Mouse (Mus musculus) G1E (cell line): ENCODE measurements around the gene Rab11fip5. TPM values are rescaled to one million over a fixed set of nuclear protein-coding genes. Genes with fewer than 3 reads are reported as not detected.

Experiments
- ATAC-seq: 2 replicates; pipeline ENCODE4 v1.8.0; 2016; ENCODE audit warnings: mild to moderate bottlenecking; ENCODE audit not compliant: insufficient number of reproducible peaks, poor library complexity, low FRiP score, severe bottlenecking; ENCODE audit errors: extremely low read depth
- DNase-seq: peaks from one replicate; pipeline ENCODE4 v3.0.0; 2012; ENCODE audit warnings: low spot score
- H3K27me3 ChIP-seq: 2 replicates; pipeline ENCODE4 v1.6.1; 2012; ENCODE audit warnings: mild to moderate bottlenecking, low read length, inconsistent platforms; ENCODE audit not compliant: insufficient read depth
- H3K36me3 ChIP-seq: replicated peaks from 2 replicates; pipeline ENCODE3; 2012; ENCODE audit warnings: mild to moderate bottlenecking, inconsistent platforms
- H3K4me1 ChIP-seq: 2 replicates; pipeline ENCODE4 v1.6.1; 2012; ENCODE audit warnings: low read depth, low read length, inconsistent platforms, mixed read lengths; ENCODE audit not compliant: insufficient read depth
- H3K4me3 ChIP-seq: 2 replicates; pipeline ENCODE4 v1.5.1; 2012; ENCODE audit warnings: low read depth, mild to moderate bottlenecking, inconsistent platforms, low read length, moderate library complexity, mixed read lengths
- H3K9me3 ChIP-seq: replicated peaks from 2 replicates; pipeline ENCODE4 v1.6.1; 2012; ENCODE audit warnings: inconsistent platforms
- CTCF ChIP-seq: IDR thresholded peaks from 2 replicates; pipeline ENCODE4 v1.5.1; 2012; ENCODE audit warnings: low read depth, low read length, inconsistent platforms, mixed read lengths
- GATA1 ChIP-seq: IDR thresholded peaks from 2 replicates; pipeline ENCODE4 v1.6.1; 2012; ENCODE audit warnings: borderline replicate concordance, low read length, inconsistent platforms, mixed read lengths
- GATA2 ChIP-seq: IDR thresholded peaks from 2 replicates; pipeline ENCODE4 v1.6.1; 2012; ENCODE audit warnings: low read depth, low read length, inconsistent platforms, borderline replicate concordance
- POLR2AphosphoS5 ChIP-seq: IDR thresholded peaks from 2 replicates; pipeline ENCODE4 v1.6.1; 2012; ENCODE audit warnings: low read depth, low read length, inconsistent platforms; ENCODE audit not compliant: insufficient replicate concordance
- TAL1 ChIP-seq: conservative IDR thresholded peaks from 2 replicates; pipeline ENCODE4 v1.6.1; 2012; ENCODE audit warnings: low read depth, low read length, inconsistent platforms, mixed read lengths
- polyA plus RNA-seq: library from polyadenylated mRNA; stranded (reverse); fragments of >175 nt; gene quantifications from 2 replicates; pipeline ENCODE4 v1.2.3, GENCODE M21; 2012
- total RNA-seq, 2 experiments: library from RNA; stranded (forward) in 1 of 2; stranded (reverse) in 1 of 2; fragments of 200-1000 nt in 1 of 2; fragments of >200 nt in 1 of 2; fragmentation: Nextera tagmentation in 1 of 2; gene quantifications; 2 replicates each; pipeline ENCODE4 v1.2.3; 2014 to 2017

Gene Rab11fip5
- total and polyA plus RNA-seq, 3 experiments: 0.27 TPM; not detected in 2

DNA sequence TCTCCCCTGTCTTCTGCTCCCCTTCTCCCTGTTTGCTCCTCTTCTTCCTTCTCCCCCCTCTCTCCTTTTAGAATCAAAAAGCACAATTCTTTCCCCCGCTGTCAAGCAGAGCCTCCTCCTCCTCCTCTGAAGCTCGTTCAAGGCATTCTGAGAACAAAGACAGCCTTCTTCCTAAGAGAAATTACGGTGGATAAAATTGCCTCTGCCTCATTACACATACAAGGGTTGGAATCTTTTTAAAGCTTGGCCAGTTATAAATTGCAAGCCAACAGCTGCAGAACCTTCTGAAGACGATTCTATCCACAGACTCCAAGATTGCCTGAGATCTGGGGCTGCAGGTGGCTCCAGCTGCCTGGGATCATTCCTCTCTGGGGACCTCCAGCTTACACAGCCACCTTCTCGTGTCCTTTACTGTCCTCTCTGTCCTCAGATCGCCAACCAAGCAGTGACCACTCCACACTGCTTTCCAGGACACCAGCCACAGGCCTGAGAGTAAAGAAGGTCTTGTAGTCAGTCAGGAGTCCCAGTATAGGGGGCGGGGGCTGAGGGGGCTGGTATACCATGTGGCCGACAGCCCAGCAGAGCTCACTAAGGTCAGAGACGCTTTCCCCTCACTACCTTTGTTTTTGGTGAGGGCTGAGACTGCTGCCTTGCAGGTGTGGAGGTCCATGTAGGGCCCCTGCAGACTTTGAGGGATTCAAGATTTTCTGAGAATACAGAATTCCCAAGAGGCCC, 60.2 kb downstream of the Rab11fip5 start:
- no peaks in the 10 kb centered on the region for H3K9me3 ChIP-seq
- DNase-seq (no peak), ATAC-seq (no peak)
- peaks cover 6% of the 10 kb centered on the region; the same call in 1 of the 2 replicates for H3K27me3 ChIP-seq
- no peaks in the 10 kb centered on the region for H3K36me3 ChIP-seq
- no peaks in the 10 kb centered on the region for H3K4me1 ChIP-seq
- H3K4me3 ChIP-seq: no peak overlapping the region
- TF ChIP-seq POLR2AphosphoS5 (no peak), GATA2 (no peak), CTCF (no peak), TAL1 (no peak), GATA1 (no peak)

GRCm38 (mm10) chr6:85307894-85308293, 66.5 kb downstream of the Rab11fip5 start:
- Histone ChIP-seq H3K4me3 (no peak overlapping the region), H3K4me1 (no peaks in the 10 kb centered on the region), H3K36me3 (no peaks in the 10 kb centered on the region), H3K27me3 (no peaks in the 10 kb centered on the region), H3K9me3 (no peaks in the 10 kb centered on the region)
- ATAC-seq (no peak), DNase-seq (no peak)
- TF ChIP-seq POLR2AphosphoS5 (no peak), TAL1 (no peak), GATA1 (no peak), CTCF (no peak)

- DNase-seq: no peak
- no peak for ATAC-seq
- Histone ChIP-seq H3K4me1 (no peaks in the 10 kb centered on the region), H3K9me3 (no peaks in the 10 kb centered on the region), H3K27me3 (no peaks in the 10 kb centered on the region), H3K4me3 (no peak overlapping the region), H3K36me3 (no peaks in the 10 kb centered on the region)
- TF ChIP-seq CTCF (no peak), TAL1 (no peak), GATA1 (no peak), GATA2 (no peak), POLR2AphosphoS5 (no peak)
Observed at GRCm38 (mm10) chr6:85306375-85306774, 68.1 kb downstream of the Rab11fip5 start.

DNA sequence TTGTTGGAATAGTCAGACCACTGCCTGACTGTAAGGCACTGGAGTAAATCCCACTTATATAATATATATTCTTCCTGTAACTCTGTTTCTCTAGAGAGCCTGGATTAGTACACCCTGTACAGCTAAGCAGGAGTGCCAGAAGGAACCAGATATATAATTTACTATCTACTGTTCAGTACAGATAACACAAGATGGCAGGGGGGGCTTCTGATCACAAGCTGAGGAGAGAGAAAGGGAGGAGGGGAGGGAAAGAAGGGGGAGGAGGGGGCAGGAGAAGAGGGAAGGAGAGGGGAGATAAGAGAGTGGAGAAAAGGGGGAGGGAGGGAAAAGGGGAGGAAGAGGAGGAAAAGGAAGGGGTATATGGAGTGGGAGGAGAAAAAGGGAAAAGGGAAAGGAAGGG, 68.6 kb downstream of the Rab11fip5 start:
- Histone ChIP-seq H3K4me1 (no peaks in the 10 kb centered on the region), H3K9me3 (no peaks in the 10 kb centered on the region), H3K36me3 (no peaks in the 10 kb centered on the region), H3K4me3 (no peak overlapping the region), H3K27me3 (no peaks in the 10 kb centered on the region)
- ATAC-seq: no peak
- DNase-seq: no peak
- TF ChIP-seq GATA2 (no peak), POLR2AphosphoS5 (no peak), CTCF (no peak), GATA1 (no peak), TAL1 (no peak)

DNA sequence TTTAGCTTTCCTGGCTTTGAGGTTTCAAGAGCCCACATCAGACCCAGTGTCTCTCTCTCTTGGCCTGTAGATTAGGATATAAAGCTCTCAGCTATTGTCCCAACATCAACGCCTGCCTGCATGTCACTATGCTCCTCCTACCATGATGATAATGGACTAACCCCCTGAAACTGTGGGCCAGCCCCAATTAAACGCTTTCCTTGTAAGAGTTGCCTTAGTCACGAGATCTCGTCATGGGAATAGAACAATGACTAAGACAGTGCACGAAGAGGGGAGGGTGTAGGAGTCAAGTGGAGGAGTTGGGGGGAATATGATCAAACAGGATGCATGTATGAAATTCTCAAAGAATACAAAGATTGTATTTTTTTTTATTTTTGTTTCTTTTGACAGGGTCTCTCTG, 69.5 kb downstream of the Rab11fip5 start:
- Histone ChIP-seq H3K36me3 (no peaks in the 10 kb centered on the region), H3K9me3 (no peaks in the 10 kb centered on the region), H3K4me1 (no peaks in the 10 kb centered on the region), H3K27me3 (no peaks in the 10 kb centered on the region), H3K4me3 (no peak overlapping the region)
- DNase-seq: no peak
- TF ChIP-seq GATA1: no peak
- no peak for TF ChIP-seq GATA2
- no peak for TF ChIP-seq POLR2AphosphoS5
- no peak for TF ChIP-seq CTCF
- no peak for TF ChIP-seq TAL1
- ATAC-seq: no peak

GRCm38 (mm10) chr6:85302326-85303055, 71.9 kb downstream of the Rab11fip5 start:
- H3K4me3 ChIP-seq: no peak overlapping the region
- H3K4me1 ChIP-seq: no peaks in the 10 kb centered on the region
- ATAC-seq (no peak), DNase-seq (no peak)
- TF ChIP-seq GATA2 (no peak), GATA1 (no peak), POLR2AphosphoS5 (no peak), TAL1 (no peak), CTCF (no peak)
- H3K36me3 ChIP-seq: no peaks in the 10 kb centered on the region
- no peaks in the 10 kb centered on the region for H3K27me3 ChIP-seq
- no peaks in the 10 kb centered on the region for H3K9me3 ChIP-seq
